Mouse (Mus musculus): ENCODE results near the gene Hsd3b1.
"Not testable (repeated sequence)": the region's sequence is repeated elsewhere in the genome, so short reads cannot be mapped to it uniquely, and the experiment has no call there.

Hsd3b1 gene

DNA sequence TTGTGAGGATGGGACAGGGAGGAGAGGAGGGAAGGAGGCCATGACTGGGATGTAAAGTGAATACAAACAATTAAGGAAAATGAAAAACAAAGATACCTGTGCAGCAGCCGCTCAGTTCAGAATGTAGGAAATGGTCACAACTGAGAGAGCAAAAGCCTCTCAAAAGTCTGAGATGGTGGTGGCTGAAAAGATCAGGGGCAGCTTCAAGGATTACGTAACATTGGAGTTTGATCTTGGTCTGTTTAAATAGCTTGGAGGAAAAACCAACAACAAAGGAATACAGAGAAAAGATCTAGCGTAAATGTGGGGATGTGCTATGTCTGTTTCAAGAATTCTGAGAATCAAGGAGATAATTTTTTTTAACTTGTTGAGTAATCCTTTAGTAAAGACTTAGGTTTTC lies at the start of gene Hsd3b1:
TSS of gene Hsd3b1 (minus strand) at position 219 of the 400 bp plus-strand sequence.
- no peak for DNase-seq

DNA sequence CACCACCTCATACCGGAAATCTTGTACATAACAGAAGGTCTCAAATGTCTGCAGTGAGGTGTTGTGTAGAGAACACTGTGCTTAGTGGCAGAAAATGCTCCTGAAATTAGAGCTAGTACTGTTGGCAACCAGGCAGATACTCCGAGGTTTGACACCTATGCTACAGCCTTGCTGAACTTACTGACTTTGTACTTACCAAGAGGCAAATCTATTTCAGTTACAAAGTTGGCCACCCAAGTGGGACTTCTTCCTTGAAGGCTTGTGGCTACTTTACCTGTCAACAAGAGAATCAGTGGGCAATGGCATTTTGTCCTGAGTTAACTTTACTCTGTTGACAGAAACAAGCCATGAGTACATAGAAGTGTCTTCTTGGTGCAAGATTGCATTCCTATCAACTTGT lies 38.0 kb upstream of the Hsd3b1 start:
- DNase-seq, result no peak

DNA sequence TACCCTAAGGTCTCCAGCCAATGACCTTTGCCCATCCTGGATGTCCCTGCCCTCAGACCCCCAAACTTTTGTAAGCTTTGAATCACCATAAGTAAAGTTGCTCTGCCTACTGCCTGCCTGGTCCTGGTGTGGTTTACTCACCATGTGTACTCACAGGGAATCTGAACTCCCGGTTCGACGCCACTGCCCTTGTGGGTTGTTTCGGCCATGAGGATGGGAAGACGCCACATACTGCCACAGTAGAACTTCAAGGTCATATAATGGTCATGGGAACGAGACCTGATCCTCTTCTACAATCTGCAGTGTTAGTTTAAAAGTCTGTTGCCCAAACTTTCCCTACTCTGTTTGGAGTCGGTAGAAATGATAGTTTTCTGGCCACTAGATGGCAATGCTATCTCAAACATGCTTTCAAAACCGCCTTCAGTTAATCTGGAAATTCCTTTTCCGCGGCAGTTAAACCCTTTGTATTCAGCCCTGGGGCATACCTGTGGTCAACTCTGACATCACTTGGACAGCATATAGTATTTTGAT lies 35.5 kb upstream of the Hsd3b1 start:
- no peak for DNase-seq

DNA sequence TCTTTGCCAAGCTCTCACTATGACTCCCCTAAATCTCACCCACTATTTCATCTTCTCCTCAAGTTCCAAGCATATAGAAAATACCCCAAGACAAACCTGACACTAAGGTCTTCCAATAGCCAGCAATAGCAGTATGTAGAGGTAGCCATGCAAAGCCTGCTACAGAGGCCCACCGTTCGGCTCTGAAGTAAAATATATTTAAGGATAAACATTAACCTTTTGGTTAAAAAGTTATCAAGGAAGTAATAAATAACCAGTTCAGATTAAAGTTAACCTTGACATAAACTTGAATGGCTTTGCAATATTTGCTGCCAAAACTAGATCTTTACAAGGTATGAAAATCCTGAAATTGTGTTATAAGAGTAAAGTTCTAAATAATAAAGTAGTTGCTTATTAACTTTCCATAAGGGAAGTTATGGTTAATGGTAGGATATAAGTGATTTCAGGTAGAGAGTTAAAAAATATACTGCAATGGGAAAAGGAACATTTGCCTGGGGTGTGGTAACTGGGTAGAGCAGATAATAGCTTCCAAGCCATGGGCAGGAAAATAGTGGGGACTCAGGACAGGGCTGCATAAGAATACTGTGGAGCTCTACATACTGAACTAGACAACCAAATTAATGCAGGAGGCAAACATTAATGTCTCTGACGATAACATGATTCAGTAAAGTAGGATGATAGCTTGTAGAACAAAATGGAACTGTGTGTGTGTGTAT lies 33.6 kb upstream of the Hsd3b1 start, which contains the start of gene Hao2:
TSS of gene Hao2 (minus strand) at position 183 of the 716 bp plus-strand sequence.
- DNase-seq, result no peak

- no peak for DNase-seq
Observed at GRCm38 (mm10) chr3:98890430-98890829, 30.8 kb upstream of the Hsd3b1 start.

DNA sequence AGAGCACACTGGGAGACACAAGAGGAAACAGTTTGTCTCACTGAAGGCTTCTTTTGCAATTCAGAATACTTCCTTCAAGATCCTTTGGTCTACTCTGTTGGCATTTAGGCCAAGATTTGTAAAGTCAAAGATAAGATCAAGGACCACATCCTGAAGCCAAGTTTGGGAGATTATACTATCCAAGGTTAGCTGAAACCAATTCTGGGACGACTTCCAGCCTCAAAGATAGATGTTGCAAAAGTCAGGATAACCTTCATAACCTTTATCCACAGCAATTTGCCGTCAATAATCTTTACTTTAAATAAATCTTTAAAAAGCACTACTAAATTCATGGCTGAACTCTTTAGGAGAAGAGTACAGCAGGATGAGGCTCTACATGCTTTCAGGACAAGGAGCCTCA lies 28.6 kb upstream of the Hsd3b1 start:
- no peak for DNase-seq

GRCm38 (mm10) chr3:98880831-98881230 lies 21.2 kb upstream of the Hsd3b1 start:
- no peak for DNase-seq

- no peak for DNase-seq
Observed at GRCm38 (mm10) chr3:98880216-98880615, 20.6 kb upstream of the Hsd3b1 start.

DNA sequence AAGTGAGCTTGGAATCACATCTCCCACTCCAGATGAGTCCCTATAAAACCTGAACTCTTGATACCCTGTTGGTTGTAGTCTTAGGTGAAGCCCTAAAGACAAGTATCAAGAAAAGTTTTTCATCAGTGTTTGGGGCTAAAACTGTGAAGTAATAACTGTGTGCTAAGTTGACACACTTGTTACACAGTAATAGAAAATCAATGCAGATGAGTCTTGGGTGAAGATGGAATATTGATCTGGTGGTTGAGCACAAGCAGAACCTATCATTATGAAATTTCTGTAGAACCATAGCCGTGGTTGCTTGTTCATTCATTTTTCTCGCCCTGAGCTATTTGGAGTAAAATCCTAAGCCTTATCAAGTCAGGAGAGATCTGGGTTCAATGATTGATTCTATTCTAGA lies 8.6 kb upstream of the Hsd3b1 start:
- DNase-seq, result no peak

- DNase-seq, result no peak
Observed at GRCm38 (mm10) chr3:98862800-98863199, 3.2 kb upstream of the Hsd3b1 start.

- DNase-seq, result no peak
Observed at GRCm38 (mm10) chr3:98858051-98858450, 1.5 kb downstream of the Hsd3b1 start.

DNA sequence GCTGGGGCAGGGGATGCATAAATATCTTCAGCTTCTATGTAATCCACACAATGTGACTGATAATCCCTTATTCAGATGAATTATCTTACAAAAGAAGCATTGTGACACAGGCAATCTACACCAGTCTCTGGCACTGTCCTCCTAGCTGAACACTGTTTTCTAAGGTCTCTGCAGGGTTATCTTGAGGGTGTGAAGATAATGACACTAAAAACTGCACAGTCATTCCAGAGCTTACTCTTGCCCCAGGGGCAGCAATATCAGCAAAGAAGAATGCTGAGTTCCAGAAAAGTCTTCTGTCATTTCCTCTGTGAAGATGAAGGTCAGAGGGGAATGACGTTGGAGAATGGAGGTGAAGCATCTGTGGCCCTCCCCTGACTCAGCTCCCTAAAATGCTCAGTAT lies 2.7 kb downstream of the Hsd3b1 start:
- DNase-seq, result no peak

DNA sequence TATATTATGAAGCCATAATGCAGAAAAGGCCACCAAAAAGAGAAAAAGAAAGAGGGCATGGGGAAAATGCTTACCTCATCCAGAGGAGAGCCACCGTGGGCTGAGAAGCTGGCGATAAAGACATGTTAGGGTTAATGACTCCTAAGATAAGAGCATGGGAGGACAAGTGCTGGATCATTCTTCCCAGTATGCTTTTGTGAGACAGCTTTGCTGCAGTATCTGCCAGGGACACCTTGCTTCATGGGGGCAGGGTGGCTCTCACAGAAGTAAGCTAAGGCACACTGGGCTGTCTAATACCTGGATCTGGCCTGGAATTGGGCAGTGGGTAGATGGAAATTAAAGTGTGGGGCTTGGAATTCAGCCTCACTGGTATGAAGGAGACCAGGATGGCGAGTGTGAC lies 4.4 kb downstream of the Hsd3b1 start:
- no peak for DNase-seq

- DNase-seq, result no peak
Observed at GRCm38 (mm10) chr3:98853685-98854084, 5.9 kb downstream of the Hsd3b1 start.

- no peak for DNase-seq
Observed at GRCm38 (mm10) chr3:98853051-98853450, 6.5 kb downstream of the Hsd3b1 start.

GRCm38 (mm10) chr3:98852631-98853030 lies 7.0 kb downstream of the Hsd3b1 start:
- no peak for DNase-seq

- DNase-seq, result no peak
Observed at GRCm38 (mm10) chr3:98851853-98852252, 7.7 kb downstream of the Hsd3b1 start.

DNA sequence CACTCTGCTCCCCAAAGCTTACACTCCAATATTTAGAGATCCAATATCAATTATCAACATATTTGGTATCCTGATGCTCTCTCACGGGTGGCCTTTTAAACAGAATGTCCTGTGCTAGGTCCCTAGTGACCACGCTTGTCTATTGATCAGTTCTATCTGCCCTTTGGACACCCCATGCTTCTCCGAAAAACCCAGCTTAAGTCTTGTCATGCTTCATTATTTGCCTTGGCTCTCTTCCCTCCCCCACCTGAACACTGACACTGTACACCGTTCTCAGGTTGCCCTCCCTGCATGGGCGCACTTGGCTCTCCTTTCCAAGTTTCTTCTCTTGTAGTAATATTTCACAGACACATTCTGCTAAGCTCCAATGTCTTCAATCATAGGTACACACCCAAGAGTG lies 9.3 kb downstream of the Hsd3b1 start:
- DNase-seq, result no peak

GRCm38 (mm10) chr3:98848898-98849297 lies 10.7 kb downstream of the Hsd3b1 start:
- no peak for DNase-seq

- DNase-seq, result no peak
Observed at GRCm38 (mm10) chr3:98814101-98814670, 45.4 kb downstream of the Hsd3b1 start, which contains the start of gene Hsd3b6. Gene Hsd3b6, minus strand, starts transcription at chr3:98814443.

DNA sequence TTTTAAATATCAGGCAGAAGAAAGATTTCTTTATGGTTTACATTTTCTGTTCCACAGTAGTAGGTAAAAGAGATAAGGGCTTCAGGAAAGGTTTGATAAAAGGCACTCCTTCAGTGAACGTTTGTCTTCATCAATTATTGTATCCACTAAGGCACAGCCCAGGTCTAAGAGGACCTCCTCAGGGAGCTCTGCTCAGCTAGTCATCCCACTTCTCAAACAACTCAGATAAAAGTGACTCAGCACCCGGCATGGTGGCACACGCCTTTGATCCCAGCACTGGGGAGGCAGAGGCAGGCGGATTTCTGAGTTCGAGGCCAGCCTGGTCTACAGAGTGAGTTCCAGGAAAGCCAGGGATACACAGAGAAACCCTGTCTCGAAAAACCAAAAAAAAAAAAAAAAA lies 46.9 kb downstream of the Hsd3b1 start:
- DNase-seq, result not testable (repeated sequence)

GRCm38 (mm10) chr3:98805032-98805431 lies 54.6 kb downstream of the Hsd3b1 start:
- not testable (repeated sequence) for DNase-seq
